Mouse (Mus musculus): ENCODE data around the gene Cntn5.

Gene Cntn5

GRCm38 (mm10) chr9:9696636-9697035, 1207.9 kb downstream of the Cntn5 start:
- DNase-seq (ENCODE audit: inconsistent ontology term): peak; percentile 72

- DNase-seq (ENCODE audit: inconsistent ontology term): peak; percentile 42
Observed at GRCm38 (mm10) chr9:9682348-9682884, 1222.2 kb downstream of the Cntn5 start.

- DNase-seq (ENCODE audit: inconsistent ontology term): no peak
Observed at GRCm38 (mm10) chr9:9676078-9676477, 1228.5 kb downstream of the Cntn5 start.

GRCm38 (mm10) chr9:9674531-9674930, 1230.0 kb downstream of the Cntn5 start:
- no peak for DNase-seq (ENCODE audit: inconsistent ontology term)

- peak; percentile 86 for DNase-seq (ENCODE audit: inconsistent ontology term)
Observed at GRCm38 (mm10) chr9:9673277-9674049, 1231.1 kb downstream of the Cntn5 start.

GRCm38 (mm10) chr9:9653463-9653862, 1251.1 kb downstream of the Cntn5 start:
- no peak for DNase-seq (ENCODE audit: inconsistent ontology term)

- no peak for DNase-seq (ENCODE audit: inconsistent ontology term)
Observed at GRCm38 (mm10) chr9:9647361-9647760, 1257.2 kb downstream of the Cntn5 start.

GRCm38 (mm10) chr9:9646276-9646675, 1258.3 kb downstream of the Cntn5 start:
- no peak for DNase-seq (ENCODE audit: inconsistent ontology term)
